Mouse (Mus musculus) embryo, embryonic 10 days (tissue): ENCODE measurements around the gene Ppm1m.

Experiments used
- DNase-seq: peaks from one replicate; pipeline ENCODE4 v3.0.0-alpha.2; 2015; ENCODE audit warnings: low spot score

The Ppm1m gene

GRCm38 (mm10) chr9:106199535-106200272 lies at the start of gene Ppm1m:
Ppm1m (minus strand) TSS chr9:106199746.
- DNase-seq, result no peak

GRCm38 (mm10) chr9:106242813-106243488 lies 43.4 kb upstream of the Ppm1m start:
- DNase-seq, result no peak

GRCm38 (mm10) chr9:106241541-106242164 lies 42.1 kb upstream of the Ppm1m start:
- no peak for DNase-seq

GRCm38 (mm10) chr9:106237878-106238277 lies 38.3 kb upstream of the Ppm1m start:
- DNase-seq, result no peak

GRCm38 (mm10) chr9:106237401-106237800 lies 37.9 kb upstream of the Ppm1m start:
- no peak for DNase-seq

GRCm38 (mm10) chr9:106236818-106237211 lies 37.3 kb upstream of the Ppm1m start:
- no peak for DNase-seq

- no peak for DNase-seq
Observed at GRCm38 (mm10) chr9:106236156-106236817, 36.7 kb upstream of the Ppm1m start.

- DNase-seq, result no peak
Observed at GRCm38 (mm10) chr9:106235194-106235830, 35.8 kb upstream of the Ppm1m start.

- DNase-seq, result no peak
Observed at GRCm38 (mm10) chr9:106233953-106234352, 34.4 kb upstream of the Ppm1m start.

GRCm38 (mm10) chr9:106232956-106233355 lies 33.4 kb upstream of the Ppm1m start:
- no peak for DNase-seq

GRCm38 (mm10) chr9:106231816-106232215 lies 32.3 kb upstream of the Ppm1m start:
- no peak for DNase-seq

- DNase-seq, result no peak
Observed at GRCm38 (mm10) chr9:106231220-106231619, 31.7 kb upstream of the Ppm1m start.

GRCm38 (mm10) chr9:106230734-106231106 lies 31.2 kb upstream of the Ppm1m start:
- no peak for DNase-seq

- DNase-seq, result no peak
Observed at GRCm38 (mm10) chr9:106230051-106230733, 30.6 kb upstream of the Ppm1m start.

- DNase-seq, result no peak
Observed at GRCm38 (mm10) chr9:106227790-106228429, 28.4 kb upstream of the Ppm1m start.

- DNase-seq, result peak; percentile 80
Observed at GRCm38 (mm10) chr9:106226151-106226682, 26.7 kb upstream of the Ppm1m start.

GRCm38 (mm10) chr9:106225469-106226150 lies 26.1 kb upstream of the Ppm1m start:
- no peak for DNase-seq

- no peak for DNase-seq
Observed at GRCm38 (mm10) chr9:106222994-106223393, 23.4 kb upstream of the Ppm1m start.

- no peak for DNase-seq
Observed at GRCm38 (mm10) chr9:106222261-106222851, 22.8 kb upstream of the Ppm1m start, which contains the start of gene Tlr9. Tlr9 (plus strand) TSS chr9:106222598.
